Mouse (Mus musculus) T-helper 2 cell (primary cell): ENCODE results near the gene Smim15.

ENCODE experiments used
- in situ Hi-C: fragments of 300-600 bp; cut with MboI, MseI; formaldehyde crosslinking; loops from one replicate; pipeline ENCODE4 v1.15.1; 2025; ENCODE audit warnings: high pct_unique_total_duplicates

Gene Smim15

DNA sequence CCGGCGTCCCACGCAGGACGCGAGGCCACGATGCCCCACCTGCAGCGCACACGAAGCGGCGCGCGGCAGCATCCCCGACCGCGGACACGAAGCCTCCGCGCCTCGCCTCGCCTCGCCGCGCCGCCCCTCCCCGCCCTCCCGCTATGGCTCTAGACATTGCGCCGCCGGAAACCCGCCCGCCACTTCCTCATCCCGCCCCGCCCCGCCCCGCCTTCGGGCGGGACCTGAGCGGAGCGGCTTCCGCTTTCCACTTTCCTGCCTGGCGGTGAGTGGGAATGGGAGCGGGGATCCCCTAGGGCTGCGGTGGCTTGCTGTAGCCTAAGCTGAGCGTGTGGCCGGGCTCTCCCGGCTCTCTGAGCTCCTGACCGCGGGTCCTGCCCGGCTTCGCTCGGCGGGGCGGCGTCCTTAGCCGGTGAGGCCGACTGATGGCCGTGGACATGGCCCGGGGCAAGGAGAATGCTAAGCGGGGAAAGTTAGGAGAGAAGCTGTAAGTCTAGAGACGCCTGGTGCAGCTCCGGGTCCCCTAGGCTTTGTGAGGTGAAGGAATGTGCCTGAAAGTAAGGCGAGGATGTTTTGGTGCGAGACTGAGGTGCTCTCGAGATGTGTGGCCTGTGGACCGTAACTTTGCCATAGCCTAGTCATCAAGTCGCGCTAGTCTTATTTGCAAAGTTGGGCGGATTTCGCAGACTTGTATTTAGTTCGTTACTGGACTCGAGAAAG is at the start of gene Smim15:
Smim15 (plus strand) TSS at position 225 of the 720 bp plus-strand sequence.
- in situ Hi-C loops = loop anchor here (10.0 kb wide), 1 partner anchor 150 kb away; no protein-coding TSS in a partner anchor

DNA sequence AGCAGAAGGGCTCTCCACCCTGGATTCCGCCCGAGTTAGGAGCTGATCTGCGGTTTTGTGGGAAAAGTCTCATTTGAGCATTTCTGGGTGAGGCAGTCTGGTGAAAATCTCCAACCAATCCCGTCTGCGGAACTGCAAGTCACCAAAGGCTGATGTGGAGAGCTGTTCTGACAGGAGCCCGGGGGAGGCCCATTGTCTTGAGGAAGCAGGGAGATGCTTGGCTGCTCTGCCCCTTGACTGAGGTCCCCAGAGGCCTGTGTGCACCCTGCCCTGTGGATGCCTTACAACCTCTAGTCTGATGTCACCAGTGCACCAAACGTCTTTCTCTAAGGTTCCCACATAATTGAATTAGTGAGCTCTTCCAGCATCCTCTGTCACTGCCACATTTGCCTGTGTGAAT is 49.0 kb upstream of the Smim15 start:
- in situ Hi-C loops = no loop called here

DNA sequence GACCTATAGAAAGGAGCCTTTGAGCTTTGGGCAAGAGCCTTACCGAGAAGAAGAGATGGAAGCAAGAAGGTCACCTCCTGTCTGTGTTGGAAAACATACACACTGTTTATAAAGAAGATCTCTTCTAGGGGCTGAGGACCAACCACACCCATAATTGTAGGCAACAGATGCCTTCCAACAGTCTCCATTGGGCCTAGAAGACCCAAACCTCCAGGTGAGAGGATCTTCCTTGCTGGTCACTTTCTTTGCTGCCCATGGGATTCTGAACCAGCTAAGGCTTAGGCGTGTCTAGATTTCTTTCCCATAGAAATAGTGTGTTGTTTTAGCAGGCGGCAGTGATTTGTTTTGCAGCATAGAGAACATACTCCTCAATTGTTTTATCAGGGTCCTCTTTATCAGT is 47.9 kb upstream of the Smim15 start:
- in situ Hi-C loops = no loop called here

DNA sequence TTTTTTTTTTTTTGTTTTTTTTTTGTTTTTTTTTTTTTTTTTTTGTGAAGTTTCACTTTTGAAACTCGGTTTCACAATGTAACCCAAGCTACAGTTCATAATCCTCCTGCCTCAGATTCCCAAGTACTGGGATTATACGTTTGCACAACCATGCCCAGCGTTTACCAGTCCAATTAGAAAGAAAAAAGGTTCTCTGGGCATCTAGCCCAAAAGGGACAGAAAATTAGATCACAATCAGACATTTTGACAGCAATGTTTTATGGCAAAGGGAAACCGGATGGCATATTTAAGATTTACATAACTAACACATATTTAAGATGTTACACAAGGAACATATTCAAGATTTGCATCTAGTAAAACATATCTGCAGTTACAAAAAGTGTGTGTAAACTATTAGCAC is 36.4 kb upstream of the Smim15 start:
- in situ Hi-C loops = no loop called here

DNA sequence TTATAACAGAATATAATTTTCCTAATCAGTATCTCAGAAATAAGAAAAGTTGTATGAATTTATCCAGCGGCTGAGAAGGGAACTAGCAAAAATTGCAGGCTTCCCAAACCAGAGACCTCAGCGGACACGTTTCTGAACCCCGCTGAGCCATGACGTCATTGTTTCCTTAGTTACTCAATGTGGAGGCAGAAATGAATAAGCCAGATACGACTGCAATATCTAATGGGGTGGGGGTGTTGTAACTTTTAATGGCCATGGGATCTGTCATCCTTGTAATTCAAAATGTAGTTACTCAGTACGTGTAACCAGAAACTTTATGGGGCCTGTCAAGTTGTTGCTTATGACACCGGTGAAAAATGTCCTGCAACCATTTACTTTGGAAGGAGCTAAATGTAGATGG is 31.1 kb upstream of the Smim15 start:
- in situ Hi-C loops = no loop called here

DNA sequence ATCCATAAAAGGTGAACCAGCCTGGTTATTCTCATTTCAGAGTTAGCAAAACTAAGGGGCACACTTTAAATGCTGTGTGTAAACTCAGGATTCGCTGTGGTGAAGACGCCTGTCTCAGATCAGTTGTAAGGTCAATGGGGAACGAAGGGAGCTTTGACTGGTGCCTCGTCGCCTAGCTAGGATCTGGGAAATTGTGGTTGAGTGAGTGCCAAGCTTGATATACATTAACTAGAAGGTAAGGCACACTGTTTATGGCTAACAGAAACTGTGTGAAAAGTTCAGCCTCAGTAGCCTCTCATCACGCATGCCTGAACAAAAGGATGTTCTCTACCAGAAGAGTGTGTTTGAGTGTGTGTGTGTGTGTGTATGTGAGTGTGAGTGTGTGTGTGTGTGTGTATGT is 30.4 kb upstream of the Smim15 start:
- in situ Hi-C loops = no loop called here

DNA sequence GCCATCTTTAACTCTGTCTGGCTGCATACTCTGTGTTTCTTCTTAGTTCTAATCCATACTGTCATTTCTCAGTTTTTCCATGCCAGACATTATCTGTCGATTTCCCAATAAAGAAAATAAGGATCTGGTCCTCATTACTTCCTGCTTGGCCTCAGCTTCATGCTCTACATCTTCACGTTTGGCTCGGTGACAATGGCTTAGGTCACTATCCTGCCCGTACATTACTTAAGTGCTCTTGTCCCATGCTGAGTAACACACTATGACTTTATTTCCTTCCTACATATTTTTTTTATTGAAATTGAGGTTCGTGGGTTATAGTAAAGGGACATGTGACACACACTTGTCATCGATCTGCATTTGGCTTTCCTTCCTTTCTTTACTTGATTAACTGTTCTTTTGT is 29.1 kb upstream of the Smim15 start:
- in situ Hi-C loops = no loop called here

DNA sequence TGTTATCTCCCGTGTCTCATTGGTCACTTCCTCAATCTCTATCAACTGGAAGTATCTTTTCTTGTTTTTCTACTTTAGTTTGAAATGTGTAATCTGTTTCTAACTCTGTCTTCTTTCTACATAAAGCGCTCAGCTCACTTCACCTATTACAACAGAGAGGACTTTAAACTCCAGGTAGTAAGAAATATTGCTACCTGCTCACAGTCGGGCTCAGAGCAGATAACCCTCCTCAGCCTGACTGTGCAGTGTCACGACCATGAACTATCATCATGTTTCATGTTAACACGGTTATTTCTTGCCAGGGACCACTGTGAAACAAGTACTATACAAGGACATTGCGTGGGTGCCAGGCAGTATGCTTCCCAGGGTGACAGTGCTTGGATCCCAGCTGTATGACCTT is 26.9 kb upstream of the Smim15 start:
- in situ Hi-C loops = no loop called here

DNA sequence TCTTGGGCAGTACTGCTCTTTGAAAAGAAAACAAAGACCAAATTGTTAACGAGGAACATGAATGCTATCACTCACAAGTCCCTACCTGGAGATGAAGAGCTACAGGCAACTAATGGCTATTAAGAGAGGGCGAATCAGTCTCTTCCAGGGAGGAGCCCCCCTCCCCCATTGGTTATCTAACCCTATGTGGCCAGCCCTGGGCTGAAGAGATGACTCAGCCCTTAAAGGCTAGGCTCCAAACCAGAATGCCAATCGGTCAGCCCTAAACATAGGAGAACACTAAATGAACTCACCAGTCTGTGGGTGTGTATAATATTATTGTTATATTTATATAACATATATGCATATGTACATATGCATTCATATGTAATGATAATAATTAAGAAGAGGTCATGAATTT is 18.4 kb upstream of the Smim15 start:
- in situ Hi-C loops = no loop called here

DNA sequence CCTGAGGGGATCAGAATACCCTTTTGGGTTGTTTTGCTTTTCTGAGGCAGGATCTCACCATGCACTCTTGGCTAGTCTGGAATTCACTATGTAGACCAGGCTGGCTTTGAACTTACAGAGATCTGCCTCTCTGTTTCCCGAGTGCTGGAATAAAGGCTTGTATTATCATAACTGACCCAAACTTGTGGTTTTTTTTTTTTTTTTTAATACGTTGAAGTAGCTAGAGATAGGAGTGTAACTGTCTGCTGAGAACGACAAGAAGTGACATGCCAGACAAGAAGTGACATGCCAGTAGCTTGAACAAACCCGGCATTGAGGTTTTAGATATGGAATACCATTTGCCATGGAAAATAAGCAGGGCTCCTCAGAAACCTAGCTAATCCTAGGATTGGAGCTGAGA is 11.5 kb upstream of the Smim15 start:
- in situ Hi-C loops = no loop called here

DNA sequence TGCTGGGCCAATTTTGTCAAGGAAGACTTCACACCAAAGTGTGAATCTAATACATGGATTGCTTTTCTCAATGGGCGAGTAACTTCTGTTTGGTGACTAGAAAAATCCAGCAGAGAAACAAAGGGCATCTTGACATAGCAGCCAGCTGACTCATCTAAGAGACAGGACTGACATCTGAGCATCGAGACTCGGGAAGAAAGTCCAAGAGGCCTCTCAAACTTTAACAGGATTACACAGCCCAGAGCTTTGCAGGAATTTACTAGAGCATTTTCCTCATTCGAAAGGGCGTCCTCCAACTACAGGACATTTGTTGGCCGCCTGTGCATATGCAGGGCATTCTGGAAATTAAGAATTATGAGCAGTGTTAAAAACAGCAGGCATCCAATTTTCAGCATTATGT is 4.9 kb upstream of the Smim15 start:
- in situ Hi-C loops = no loop called here

DNA sequence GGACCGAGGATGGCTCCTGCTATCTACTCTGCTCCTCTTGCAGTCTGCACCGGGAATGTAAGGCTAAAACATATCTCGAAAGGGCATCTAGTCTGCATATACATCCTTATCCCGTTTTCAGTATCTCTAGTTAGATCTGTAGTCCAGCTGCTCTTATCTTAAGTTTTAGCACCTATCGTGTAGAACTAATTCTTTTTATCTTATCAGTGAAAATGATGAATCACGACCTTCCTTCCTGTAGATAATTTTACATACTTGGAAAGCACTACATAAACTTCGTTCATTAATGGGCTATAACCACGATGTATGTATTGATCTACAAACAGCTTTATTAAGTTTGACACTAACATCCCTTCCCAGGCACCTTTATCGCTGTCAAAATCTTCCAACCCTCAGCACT is 4.3 kb upstream of the Smim15 start:
- in situ Hi-C loops = loop anchor here (10.0 kb wide), 1 partner anchor 145 kb away; no protein-coding TSS in a partner anchor

DNA sequence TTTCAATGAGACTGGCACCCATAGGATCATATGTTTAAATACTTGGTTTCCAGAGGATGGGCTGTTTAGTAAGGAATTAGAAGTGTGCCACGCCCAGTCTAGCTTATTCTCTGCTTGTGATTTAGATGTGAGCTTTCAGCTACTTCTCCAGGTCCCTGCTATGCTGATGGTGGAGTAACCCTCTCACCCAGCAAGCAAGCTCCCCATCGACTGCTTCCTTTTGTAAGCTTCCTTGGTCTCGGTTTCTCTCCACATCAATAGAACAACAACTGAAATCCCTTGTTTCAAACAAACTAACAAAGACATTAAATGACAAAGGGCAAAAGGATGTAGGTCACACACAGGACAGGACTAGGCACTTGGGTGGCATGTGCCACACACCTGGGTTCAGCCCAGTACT is 3.8 kb upstream of the Smim15 start:
- in situ Hi-C loops = loop anchor here (10.0 kb wide), 1 partner anchor 146 kb away; no protein-coding TSS in a partner anchor

DNA sequence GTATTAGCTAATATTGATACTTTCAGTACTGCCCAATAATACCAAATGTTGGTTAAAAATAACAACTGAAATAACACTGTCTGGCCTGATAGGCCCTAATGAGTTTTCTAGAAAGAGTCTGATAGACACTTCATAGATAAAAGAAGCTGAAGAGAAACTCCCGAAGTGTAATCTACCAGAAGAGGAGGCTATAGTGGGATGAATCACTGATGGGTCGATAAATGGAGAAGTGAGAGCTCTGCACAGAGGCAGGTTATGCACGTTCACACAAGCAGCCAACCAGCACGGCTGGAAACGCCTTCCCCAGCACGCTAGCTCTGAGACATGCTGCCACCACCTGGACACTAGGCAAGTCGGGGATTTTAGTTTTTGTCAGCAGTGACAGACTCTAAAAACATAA is 2.9 kb upstream of the Smim15 start:
- in situ Hi-C loops = loop anchor here (10.0 kb wide), 1 partner anchor 147 kb away; no protein-coding TSS in a partner anchor

DNA sequence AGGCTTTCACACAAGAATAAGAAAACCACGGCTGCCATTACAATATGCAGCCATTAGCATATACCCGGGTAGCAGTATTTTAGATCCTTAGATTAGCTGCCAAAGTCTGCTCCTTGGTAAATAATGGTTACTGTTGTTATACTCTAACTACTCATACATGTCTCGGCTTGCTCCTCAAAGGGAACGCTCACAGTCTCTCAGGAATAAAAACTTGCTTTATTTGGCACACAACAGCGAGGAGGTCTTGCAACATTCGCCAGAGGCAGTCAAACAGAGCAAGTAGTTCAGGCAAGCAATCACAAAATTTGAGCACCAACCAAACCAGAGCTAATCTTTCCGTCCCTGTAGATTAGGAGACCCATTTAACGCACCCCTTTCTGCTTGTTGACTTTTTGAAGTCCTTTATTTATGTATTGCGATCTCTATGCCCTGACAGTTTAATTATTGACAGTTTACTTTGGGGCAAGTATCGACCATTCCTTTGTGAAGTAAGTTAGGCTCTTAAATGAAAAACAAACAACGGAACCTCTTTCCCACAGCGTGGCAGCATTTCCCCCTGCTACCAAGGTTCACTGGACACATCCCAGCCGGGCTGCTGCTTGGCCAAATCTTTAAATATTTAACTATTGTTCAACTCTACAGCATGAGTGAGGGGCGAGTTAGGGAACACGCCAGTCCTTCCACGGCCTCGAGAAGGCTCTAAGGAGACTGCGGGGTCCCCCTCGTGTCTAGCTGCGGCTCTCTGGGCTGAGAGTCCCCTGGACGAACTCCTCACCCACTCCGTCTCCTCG is 620 bp upstream of the Smim15 start:
- in situ Hi-C loops = loop anchor here (10.0 kb wide), 1 partner anchor 149 kb away; no protein-coding TSS in a partner anchor

DNA sequence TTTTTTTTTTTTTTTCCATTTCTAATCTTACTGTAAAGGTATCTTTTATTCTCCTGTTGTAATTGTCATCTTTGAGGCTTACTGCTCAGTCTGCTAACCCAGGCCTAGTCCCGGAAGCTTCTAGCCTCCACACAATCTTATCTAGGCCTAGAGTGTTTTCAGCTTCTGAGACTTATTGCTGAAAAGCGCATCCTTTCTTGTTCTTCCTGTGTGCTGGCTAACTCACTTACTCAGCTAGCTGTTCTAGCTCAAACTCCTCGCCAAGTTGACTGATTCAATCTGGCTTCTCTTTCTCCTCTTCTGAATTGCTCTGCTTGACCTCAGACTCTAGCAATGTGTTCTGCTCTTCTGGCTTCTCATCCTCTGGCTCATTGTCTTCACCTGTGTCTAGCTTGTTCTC is 1.4 kb downstream of the Smim15 start:
- in situ Hi-C loops = loop anchor here (10.0 kb wide), 1 partner anchor 151 kb away; no protein-coding TSS in a partner anchor

DNA sequence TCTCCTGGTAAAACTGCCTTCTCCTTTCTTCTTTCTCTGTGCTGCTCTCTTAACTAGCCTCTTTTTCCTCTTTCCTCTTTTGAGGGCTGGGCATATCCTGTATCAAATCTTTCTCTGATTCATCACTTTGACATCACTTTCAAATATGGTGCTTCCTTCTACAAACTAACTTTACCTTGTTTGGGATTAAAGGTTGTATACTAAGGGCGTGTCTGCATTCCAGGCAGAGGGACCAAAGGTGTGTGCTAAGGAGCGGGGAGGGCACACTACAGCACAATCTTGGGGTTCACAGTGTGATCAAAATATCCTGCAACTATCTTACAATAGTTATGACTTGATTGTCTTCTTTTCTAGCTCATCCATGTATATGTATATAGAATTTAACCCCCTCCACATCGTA is 1.8 kb downstream of the Smim15 start:
- in situ Hi-C loops = loop anchor here (10.0 kb wide), 1 partner anchor 151 kb away; no protein-coding TSS in a partner anchor

DNA sequence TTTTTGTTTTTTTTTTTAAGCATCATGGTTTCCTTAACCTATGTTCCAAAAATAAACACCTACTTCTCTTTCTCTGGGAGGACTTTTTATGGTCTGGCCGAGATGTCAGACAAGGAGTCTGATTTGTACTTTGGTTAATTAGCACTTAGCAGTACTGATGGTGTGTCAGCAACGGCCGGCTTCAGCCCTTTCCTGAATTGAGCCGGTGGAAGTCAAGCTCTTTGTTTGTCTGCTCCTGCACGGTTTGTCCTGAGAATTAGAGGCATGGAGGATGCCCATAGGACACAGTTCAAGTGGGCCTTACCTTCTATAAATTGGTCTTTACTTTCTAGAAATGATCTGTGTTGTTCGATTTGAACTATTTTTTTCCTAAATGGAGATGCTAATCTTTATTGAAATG is 2.6 kb downstream of the Smim15 start:
- in situ Hi-C loops = loop anchor here (10.0 kb wide), 1 partner anchor 152 kb away; no protein-coding TSS in a partner anchor

DNA sequence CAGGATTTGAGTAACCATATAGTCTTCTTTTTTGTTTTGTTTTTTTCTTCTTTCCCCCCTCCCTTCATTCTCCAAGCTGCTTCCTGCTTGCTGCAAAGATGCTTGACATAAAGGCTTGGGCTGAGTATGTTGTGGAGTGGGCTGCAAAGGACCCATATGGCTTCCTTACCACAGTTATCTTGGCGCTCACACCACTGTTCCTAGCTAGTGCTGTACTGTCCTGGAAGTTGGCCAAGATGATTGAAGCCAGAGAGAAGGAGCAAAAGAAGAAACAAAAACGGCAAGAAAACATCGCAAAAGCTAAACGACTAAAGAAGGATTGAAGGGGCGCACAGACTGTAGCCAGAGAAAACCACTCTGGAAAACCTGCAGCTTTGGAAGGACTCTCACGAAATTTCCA is 3.1 kb downstream of the Smim15 start:
- in situ Hi-C loops = loop anchor here (10.0 kb wide), 1 partner anchor 153 kb away; no protein-coding TSS in a partner anchor

DNA sequence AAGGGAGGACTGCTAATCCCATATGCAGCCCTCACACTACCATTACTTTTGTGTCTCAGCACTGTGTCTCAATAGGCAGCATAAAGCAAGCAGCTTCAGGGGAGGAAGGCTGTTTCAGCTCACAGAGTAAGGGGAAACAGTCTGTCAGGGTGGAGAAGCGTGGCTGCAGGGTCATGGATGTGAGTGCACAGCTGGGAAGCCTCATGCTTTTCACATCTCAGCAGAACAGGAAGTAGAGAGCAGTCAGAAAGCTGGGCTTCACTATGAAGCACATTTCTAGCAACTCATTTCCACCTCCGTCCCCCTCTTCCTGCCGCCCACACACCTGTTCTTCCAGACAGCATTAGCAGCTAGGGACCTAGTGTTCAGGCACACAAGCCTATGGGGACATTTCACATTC is 12.7 kb downstream of the Smim15 start:
- in situ Hi-C loops = no loop called here

DNA sequence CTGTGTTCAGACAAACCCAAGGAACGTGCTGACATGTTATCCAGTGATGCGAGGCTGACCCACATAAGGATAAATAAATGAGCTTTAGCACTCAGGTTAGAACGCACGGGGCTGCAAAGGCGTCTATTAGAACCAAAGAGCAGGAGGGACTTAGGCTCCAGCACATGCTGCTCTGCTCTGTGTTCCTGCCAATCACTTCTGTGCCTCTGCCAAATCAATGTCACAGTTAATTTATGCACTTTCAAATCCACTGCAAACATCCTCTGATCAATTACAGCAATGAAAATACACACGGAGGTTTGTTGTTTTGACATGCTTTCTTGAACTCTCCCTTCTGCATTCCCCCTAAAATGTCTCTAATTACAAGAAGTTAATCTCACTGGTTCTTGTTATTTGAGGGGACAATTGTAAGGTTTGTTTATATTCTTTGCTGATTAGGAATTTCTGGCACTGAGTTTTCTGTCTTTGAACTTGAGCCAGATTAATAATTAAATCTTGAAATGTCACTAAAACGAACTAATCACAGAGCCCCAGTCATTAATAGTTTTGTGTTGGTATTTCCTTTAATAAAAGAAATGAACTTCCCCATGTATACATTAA is 16.1 kb downstream of the Smim15 start:
- in situ Hi-C loops = no loop called here

DNA sequence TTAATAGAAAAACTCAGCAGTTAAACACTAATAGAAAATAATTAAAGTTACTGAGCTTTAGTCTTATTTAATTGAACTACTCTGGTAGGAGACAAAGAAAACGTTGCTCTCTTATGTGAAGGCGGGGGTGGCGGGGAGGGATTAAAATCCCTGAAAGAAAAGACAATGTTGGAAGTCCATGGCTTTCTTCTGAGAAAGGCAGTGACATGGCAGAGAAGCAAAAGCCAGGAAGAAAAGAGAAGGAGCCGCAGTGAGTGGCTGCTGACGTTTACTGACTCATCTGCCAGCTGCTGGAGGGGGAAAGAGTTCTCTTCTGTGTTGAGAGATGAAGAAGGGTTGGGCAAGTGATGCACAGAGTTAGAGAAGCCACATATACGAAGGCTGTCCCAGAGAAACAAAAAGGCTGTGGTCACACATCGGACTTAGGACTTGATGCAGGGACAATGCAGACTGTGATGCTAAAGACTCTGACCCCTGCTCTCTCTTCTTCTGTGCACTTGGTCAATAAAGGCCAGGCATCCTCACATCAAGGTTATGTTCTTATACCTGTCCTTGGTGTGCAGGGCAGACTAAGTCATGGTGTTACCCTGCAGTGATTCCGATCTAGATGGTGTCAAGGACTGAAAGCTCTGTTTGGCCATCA is 16.8 kb downstream of the Smim15 start:
- in situ Hi-C loops = no loop called here
